18 mouse cellular contexts compared by ENCODE assay signal in genomic region chr13:9071008-9071407, GRCm38 (mm10). TPM values are rescaled to one million over a fixed set of nuclear protein-coding genes. Genes with fewer than 3 reads are reported as not detected.
A peak's percentile ranks its signal among the peaks of the same experiment; 100 is the strongest.
DNase-seq lines count a peak whose midpoint lies in the region; ATAC-seq and TF ChIP-seq lines count a peak whose summit lies in the region.
"Had no signal": no experiment of that assay in that cellular context is flagged by ENCODE, and none has a peak within 500 bp of the region (broad histone marks: within the 10 kb centered on the region; RNA-seq: fewer than 3 reads in every experiment).

No protein-coding gene starts in this region.

- H3K4me3 ChIP-seq in embryonic facial prominence, embryonic 14.5 days (ENCODE audit: low read depth, low read length): no peak overlapping the region
- H3K4me3 ChIP-seq in embryonic facial prominence, embryonic 10.5 days: no peak overlapping the region
- no peak overlapping the region for H3K4me3 ChIP-seq in lung, postnatal 0 days (ENCODE audit: low read depth, low read length)
- no peak overlapping the region for H3K4me3 ChIP-seq in stomach, embryonic 16.5 days (replicated peaks; ENCODE audit: low read length)
- H3K4me3 ChIP-seq: forebrain, embryonic 15.5 days; heart, embryonic 12.5 days; hindbrain, embryonic 15.5 days had no signal

- no peaks in the 10 kb centered on the region for H3K27me3 ChIP-seq in embryonic facial prominence, embryonic 14.5 days (replicated peaks; ENCODE audit: control insufficient read depth, insufficient read depth, low read length)
- H3K27me3 ChIP-seq in embryonic facial prominence, embryonic 10.5 days (replicated peaks; ENCODE audit: low read depth, poor library complexity, severe bottlenecking): no peaks in the 10 kb centered on the region
- H3K27me3 ChIP-seq in lung, postnatal 0 days (replicated peaks; ENCODE audit: insufficient read depth, low read length): no peaks in the 10 kb centered on the region
- no peaks in the 10 kb centered on the region for H3K27me3 ChIP-seq in stomach, embryonic 16.5 days (ENCODE audit: control insufficient read depth, insufficient read depth, low read length)
- H3K27me3 ChIP-seq: forebrain, embryonic 15.5 days; heart, embryonic 12.5 days; hindbrain, embryonic 15.5 days had no signal

- WGBS in embryonic facial prominence, embryonic 14.5 days: 70% methylated on average over 8 of the region's 9 CpGs
- 73% methylated on average over 9 of the region's 9 CpGs for WGBS in embryonic facial prominence, embryonic 10.5 days
- 82% methylated on average over 9 of the region's 9 CpGs for WGBS in lung, postnatal 0 days
- WGBS in stomach, embryonic 16.5 days: 56% methylated on average over 9 of the region's 9 CpGs

- H3K36me3 ChIP-seq in embryonic facial prominence, embryonic 14.5 days (ENCODE audit: control insufficient read depth, insufficient read depth, low read length): no peaks in the 10 kb centered on the region
- H3K36me3 ChIP-seq in embryonic facial prominence, embryonic 10.5 days (replicated peaks): no peaks in the 10 kb centered on the region
- no peaks in the 10 kb centered on the region for H3K36me3 ChIP-seq in lung, postnatal 0 days (ENCODE audit: insufficient read depth, low read length)
- H3K36me3 ChIP-seq in stomach, embryonic 16.5 days (ENCODE audit: control insufficient read depth, insufficient read depth, low read length): no peaks in the 10 kb centered on the region
- H3K36me3 ChIP-seq: forebrain, embryonic 15.5 days; G1E; heart, embryonic 12.5 days; hindbrain, embryonic 15.5 days had no signal

- no peak for ATAC-seq in embryonic facial prominence, embryonic 14.5 days (ENCODE audit: low read depth)
- no peak for ATAC-seq in lung, postnatal 0 days
- no peak; the same call in 1 of the 2 replicates for ATAC-seq in stomach, embryonic 16.5 days (ENCODE audit: insufficient read depth, low FRiP score)
- ATAC-seq: CD4-positive, CD25-positive, alpha-beta regulatory T cell, adult 4 months; forebrain, embryonic 15.5 days had no signal

- H3K4me2 ChIP-seq in embryonic facial prominence, embryonic 14.5 days (ENCODE audit: low read depth, low read length): no peak overlapping the region
- H3K4me2 ChIP-seq in lung, postnatal 0 days (replicated peaks; ENCODE audit: low read depth, low read length): no peak overlapping the region
- no peak overlapping the region for H3K4me2 ChIP-seq in stomach, embryonic 16.5 days (ENCODE audit: low read depth, low read length)
- H3K4me2 ChIP-seq: forebrain, embryonic 15.5 days; heart, embryonic 12.5 days; hindbrain, embryonic 15.5 days had no signal

- no peak for TF ChIP-seq CTCF in lung, postnatal 0 days (IDR thresholded peaks at IDR 0.05)

- H3K27ac ChIP-seq in embryonic facial prominence, embryonic 14.5 days (replicated peaks; ENCODE audit: low read depth, low read length): no peak overlapping the region
- H3K27ac ChIP-seq in embryonic facial prominence, embryonic 10.5 days (replicated peaks): no peak overlapping the region
- H3K27ac ChIP-seq in lung, postnatal 0 days (ENCODE audit: low read length): no peak overlapping the region
- peak overlapping the region; percentile 60; the same call in 1 of the 2 replicates for H3K27ac ChIP-seq in stomach, embryonic 16.5 days (ENCODE audit: low read length)
- H3K27ac ChIP-seq: forebrain, embryonic 15.5 days; hindbrain, embryonic 15.5 days had no signal

- H3K4me1 ChIP-seq in embryonic facial prominence, embryonic 14.5 days (ENCODE audit: control insufficient read depth, insufficient read depth, low read length): peaks cover under 1% of the 10 kb centered on the region; the same call in 1 of the 2 replicates
- 0 out of 2 replicates have a peak, but pooled peaks cover 4% of the 10 kb centered on the region for H3K4me1 ChIP-seq in embryonic facial prominence, embryonic 10.5 days
- no peaks in the 10 kb centered on the region for H3K4me1 ChIP-seq in lung, postnatal 0 days (ENCODE audit: insufficient read depth, low read depth, low read length)
- H3K4me1 ChIP-seq in stomach, embryonic 16.5 days (ENCODE audit: control insufficient read depth, insufficient read depth, low read length): no peaks in the 10 kb centered on the region
- H3K4me1 ChIP-seq: forebrain, embryonic 15.5 days; heart, embryonic 12.5 days; hindbrain, embryonic 15.5 days had no signal

- no peak overlapping the region for H3K9ac ChIP-seq in embryonic facial prominence, embryonic 14.5 days (ENCODE audit: low read depth, low read length)
- no peak overlapping the region for H3K9ac ChIP-seq in lung, postnatal 0 days (replicated peaks; ENCODE audit: low read depth)
- H3K9ac ChIP-seq in stomach, embryonic 16.5 days (ENCODE audit: low read length): no peak overlapping the region
- H3K9ac ChIP-seq: forebrain, embryonic 15.5 days; heart, embryonic 12.5 days; hindbrain, embryonic 15.5 days had no signal

- DNase-seq in embryonic facial prominence, embryonic 14.5 days (ENCODE audit: low spot score): peak; percentile 7
- DNase-seq in embryonic facial prominence, embryonic 10.5 days (ENCODE audit: low spot score): no peak
- DNase-seq in lung, postnatal 36 days: peak; percentile 7
- DNase-seq in lung, postnatal 0 days (ENCODE audit: low spot score): no peak
- peak; percentile 50 to 58 for DNase-seq in urinary bladder, postnatal 36 days (ENCODE audit: low spot score in 2 of 2)
- DNase-seq in layer of hippocampus, postnatal 10 days (ENCODE audit: low spot score in 2 of 2): no peak
- DNase-seq: adrenal gland, adult 8-10 months; adrenal gland, postnatal 36 days; B cell, adult 2 months; cerebellum, adult 2 months; cerebellum, postnatal 10 days; gastrocnemius, postnatal 14 days had no signal

- no peak for TF ChIP-seq EP300 in lung, postnatal 0 days (IDR thresholded peaks at IDR 0.05)

- H3K9me3 ChIP-seq in embryonic facial prominence, embryonic 14.5 days (ENCODE audit: control insufficient read depth, low read length): no peaks in the 10 kb centered on the region
- H3K9me3 ChIP-seq in embryonic facial prominence, embryonic 10.5 days: no peaks in the 10 kb centered on the region
- H3K9me3 ChIP-seq in lung, postnatal 0 days (ENCODE audit: low read length): no peaks in the 10 kb centered on the region
- H3K9me3 ChIP-seq in stomach, embryonic 16.5 days (replicated peaks; ENCODE audit: control insufficient read depth, low read length): no peaks in the 10 kb centered on the region
- H3K9me3 ChIP-seq: forebrain, embryonic 15.5 days; G1E; heart, embryonic 12.5 days; hindbrain, embryonic 15.5 days had no signal

RNA-seq across cellular contexts. Expression of gene Larp4b, which starts 22.7 kb away (rescaled TPM):
- polyA plus RNA-seq in embryonic facial prominence, embryonic 14.5 days (2014; fragmentation: Nextera tagmentation; extraction: Ambion mirVana): 43.7 and 45.1 TPM in 2 replicates
- 34.3 TPM in 2 replicates for polyA plus RNA-seq in embryonic facial prominence, embryonic 10.5 days (2016; fragmentation: Nextera tagmentation; extraction: Ambion mirVana)
- polyA plus RNA-seq in lung, postnatal 0 days (2015; fragmentation: Nextera tagmentation; extraction: Ambion mirVana): 27.2 and 27.7 TPM in 2 replicates
- polyA plus RNA-seq in stomach, embryonic 16.5 days (2015; fragmentation: Nextera tagmentation; extraction: Ambion mirVana): 37.9 and 40.4 TPM in 2 replicates
- total RNA-seq in layer of hippocampus, postnatal 10 days (2021): 10 to 100 TPM; 95.8 to 98.1 TPM

Comparison
In these comparisons a context has a peak if more than half of its experiments do, and no peak if none do; other contexts are left out.
1. DNase-seq: peak in embryonic facial prominence, embryonic 14.5 days (single experiment), lung, postnatal 36 days (single experiment) and urinary bladder, postnatal 36 days (2 of 2); none in embryonic facial prominence, embryonic 10.5 days (single experiment), lung, postnatal 0 days (single experiment) and layer of hippocampus, postnatal 10 days (0 of 2).